Comparison of ENCODE assay signal across 18 mouse cellular contexts in genomic region chr4:101186591-101186990, GRCm38 (mm10).
A peak's percentile ranks its signal among the peaks of the same experiment; 100 is the strongest.
DNase-seq lines count a peak whose midpoint lies in the region; ATAC-seq lines count a peak whose summit lies in the region.
"Had no signal": no experiment of that assay in that cellular context is flagged by ENCODE, and none has a peak within 500 bp of the region (broad histone marks: within the 10 kb centered on the region; RNA-seq: fewer than 3 reads in every experiment).

No protein-coding gene starts in this region.

- no peaks in the 10 kb centered on the region for H3K9me3 ChIP-seq in kidney, embryonic 16.5 days (ENCODE audit: low read length)
- H3K9me3 ChIP-seq in liver, embryonic 16.5 days (replicated peaks; ENCODE audit: control insufficient read depth, low read length), result no peaks in the 10 kb centered on the region
- no peaks in the 10 kb centered on the region for H3K9me3 ChIP-seq in intestine, embryonic 16.5 days (ENCODE audit: control insufficient read depth, low read length)
- H3K9me3 ChIP-seq: embryonic facial prominence, embryonic 15.5 days; hindbrain, embryonic 10.5 days; intestine, embryonic 15.5 days; lung, embryonic 15.5 days; midbrain, embryonic 10.5 days had no signal

- peaks cover 4% of the 10 kb centered on the region; the same call in 1 of the 2 replicates for H3K4me1 ChIP-seq in kidney, embryonic 16.5 days (ENCODE audit: insufficient read depth, low read length)
- H3K4me1 ChIP-seq in liver, embryonic 16.5 days (ENCODE audit: control insufficient read depth, low read depth, low read length), result peaks cover 13% of the 10 kb centered on the region
- H3K4me1 ChIP-seq in intestine, embryonic 16.5 days (ENCODE audit: control insufficient read depth, insufficient read depth, low read length), result peaks cover 11% of the 10 kb centered on the region; the same call in 1 of the 2 replicates
- H3K4me1 ChIP-seq: embryonic facial prominence, embryonic 15.5 days; hindbrain, embryonic 10.5 days; intestine, embryonic 15.5 days; midbrain, embryonic 10.5 days had no signal

- no peak overlapping the region for H3K4me3 ChIP-seq in kidney, embryonic 16.5 days (ENCODE audit: low read length)
- H3K4me3 ChIP-seq in liver, embryonic 16.5 days (ENCODE audit: low read depth, low read length), result no peak overlapping the region
- no peak overlapping the region for H3K4me3 ChIP-seq in intestine, embryonic 16.5 days (ENCODE audit: low read length)
- H3K4me3 ChIP-seq: embryonic facial prominence, embryonic 15.5 days; hindbrain, embryonic 10.5 days; intestine, embryonic 15.5 days; lung, embryonic 15.5 days; midbrain, embryonic 10.5 days had no signal

- no peaks in the 10 kb centered on the region for H3K27me3 ChIP-seq in kidney, embryonic 16.5 days (ENCODE audit: insufficient read depth, low read length)
- no peaks in the 10 kb centered on the region for H3K27me3 ChIP-seq in liver, embryonic 16.5 days (ENCODE audit: control insufficient read depth, insufficient read depth, low read depth, low read length)
- no peaks in the 10 kb centered on the region for H3K27me3 ChIP-seq in intestine, embryonic 16.5 days (replicated peaks; ENCODE audit: control insufficient read depth, insufficient read depth, low read length)
- H3K27me3 ChIP-seq: embryonic facial prominence, embryonic 15.5 days; intestine, embryonic 15.5 days; lung, embryonic 15.5 days had no signal

- no peak overlapping the region for H3K27ac ChIP-seq in kidney, embryonic 16.5 days (ENCODE audit: low read length)
- H3K27ac ChIP-seq in liver, embryonic 16.5 days (ENCODE audit: low read length), result 0 out of 2 replicates have a peak overlapping the region, but pooled peaks have one; percentile 42
- H3K27ac ChIP-seq in intestine, embryonic 16.5 days (ENCODE audit: low read length), result no peak overlapping the region
- H3K27ac ChIP-seq: embryonic facial prominence, embryonic 15.5 days; hindbrain, embryonic 10.5 days; intestine, embryonic 15.5 days; lung, embryonic 15.5 days; midbrain, embryonic 10.5 days had no signal

- peaks cover 17% of the 10 kb centered on the region for H3K36me3 ChIP-seq in kidney, embryonic 16.5 days (ENCODE audit: insufficient read depth, low read length)
- peaks cover 27% of the 10 kb centered on the region for H3K36me3 ChIP-seq in liver, embryonic 16.5 days (ENCODE audit: control insufficient read depth, insufficient read depth)
- H3K36me3 ChIP-seq in intestine, embryonic 16.5 days (ENCODE audit: control insufficient read depth, insufficient read depth, low read length), result peaks cover 5% of the 10 kb centered on the region; the same call in 1 of the 2 replicates

- H3K4me2 ChIP-seq in kidney, embryonic 16.5 days (replicated peaks; ENCODE audit: low read depth, low read length), result no peak overlapping the region
- H3K4me2 ChIP-seq in liver, embryonic 16.5 days (ENCODE audit: low read depth, low read length), result no peak overlapping the region
- no peak overlapping the region for H3K4me2 ChIP-seq in intestine, embryonic 16.5 days (ENCODE audit: low read depth, low read length)
- H3K4me2 ChIP-seq: embryonic facial prominence, embryonic 15.5 days; heart, embryonic 11.5 days; intestine, embryonic 15.5 days; lung, embryonic 15.5 days had no signal

- H3K9ac ChIP-seq in kidney, embryonic 16.5 days (replicated peaks; ENCODE audit: low read length), result no peak overlapping the region
- H3K9ac ChIP-seq in liver, embryonic 16.5 days (ENCODE audit: low read depth, low read length), result no peak overlapping the region
- no peak overlapping the region for H3K9ac ChIP-seq in intestine, embryonic 16.5 days (ENCODE audit: low read depth, low read length)
- H3K9ac ChIP-seq: embryonic facial prominence, embryonic 15.5 days; intestine, embryonic 15.5 days; lung, embryonic 15.5 days had no signal

- DNase-seq in adrenal gland, adult (ENCODE audit: inconsistent age in 2 of 2, low spot score in 1 of 2), result peak; percentile 56 to 79
- DNase-seq in adrenal gland, postnatal 4 days (ENCODE audit: low spot score in 2 of 2), result no peak
- DNase-seq in kidney, postnatal 14 days, result peak; percentile 25
- no peak for DNase-seq in liver
- DNase-seq in adrenal gland, postnatal 14 days, result peak; percentile 61
- DNase-seq: cerebellum, adult 9-11 months; gastrocnemius, postnatal 10 days had no signal

- 86% methylated on average over 5 of the region's 5 CpGs for WGBS in kidney, embryonic 16.5 days
- 63% methylated on average over 5 of the region's 5 CpGs for WGBS in liver, embryonic 16.5 days (ENCODE audit: insufficient replicate concordance)
- WGBS in intestine, embryonic 16.5 days, result 78% methylated on average over 5 of the region's 5 CpGs

- ATAC-seq in kidney, embryonic 16.5 days (ENCODE audit: low FRiP score, low TSS enrichment), result no peak
- no peak for ATAC-seq in liver, embryonic 16.5 days (ENCODE audit: low read depth)
- ATAC-seq in intestine, embryonic 16.5 days, result no peak
- ATAC-seq: forebrain, embryonic 14.5 days; hindbrain, embryonic 16.5 days had no signal

Comparison
In these comparisons a context has a peak if more than half of its experiments do, and no peak if none do; other contexts are left out.
1. DNase-seq: peak in adrenal gland, adult (2 of 2), kidney, postnatal 14 days (single experiment) and adrenal gland, postnatal 14 days (single experiment); none in adrenal gland, postnatal 4 days (0 of 2) and liver (single experiment).